Mouse (Mus musculus): ENCODE data around the gene Rasgrf1. TPM values are rescaled to one million over a fixed set of nuclear protein-coding genes. Genes with fewer than 3 reads are reported as not detected.

Gene Rasgrf1
- total RNA-seq, 2 experiments from 2014 or later: 0.15 TPM

GRCm38 (mm10) chr9:89907941-89908340 lies 1.8 kb upstream of the Rasgrf1 start:
- no peak for DNase-seq

GRCm38 (mm10) chr9:89908601-89909000 lies 1.1 kb upstream of the Rasgrf1 start:
- peak; percentile 35 for DNase-seq

- DNase-seq: no peak
Observed at GRCm38 (mm10) chr9:89910011-89910400, 298 bp downstream of the Rasgrf1 start.

- DNase-seq: no peak
Observed at GRCm38 (mm10) chr9:89910741-89911444, 1.2 kb downstream of the Rasgrf1 start.

- no peak for DNase-seq
Observed at GRCm38 (mm10) chr9:89911891-89912549, 2.3 kb downstream of the Rasgrf1 start.

GRCm38 (mm10) chr9:89913135-89913534 lies 3.4 kb downstream of the Rasgrf1 start:
- no peak for DNase-seq

GRCm38 (mm10) chr9:89916471-89916870 lies 6.8 kb downstream of the Rasgrf1 start:
- no peak for DNase-seq

GRCm38 (mm10) chr9:89917431-89917830 lies 7.7 kb downstream of the Rasgrf1 start:
- DNase-seq: no peak

- DNase-seq: no peak
Observed at GRCm38 (mm10) chr9:89918832-89919231, 9.1 kb downstream of the Rasgrf1 start.

- DNase-seq: no peak
Observed at GRCm38 (mm10) chr9:89921121-89921520, 11.4 kb downstream of the Rasgrf1 start.

- DNase-seq: no peak
Observed at GRCm38 (mm10) chr9:89922666-89923065, 13.0 kb downstream of the Rasgrf1 start.

- DNase-seq: no peak
Observed at GRCm38 (mm10) chr9:89924836-89925235, 15.1 kb downstream of the Rasgrf1 start.

- DNase-seq: no peak
Observed at GRCm38 (mm10) chr9:89928497-89928896, 18.8 kb downstream of the Rasgrf1 start.

GRCm38 (mm10) chr9:89940428-89940827 lies 30.7 kb downstream of the Rasgrf1 start:
- DNase-seq: peak in 1 of 2 experiments; percentile 34

- DNase-seq: no peak
Observed at GRCm38 (mm10) chr9:89946830-89947229, 37.1 kb downstream of the Rasgrf1 start.

- DNase-seq: no peak
Observed at GRCm38 (mm10) chr9:89948602-89949001, 38.9 kb downstream of the Rasgrf1 start.

GRCm38 (mm10) chr9:89953596-89954215 lies 44.0 kb downstream of the Rasgrf1 start:
- DNase-seq: no peak

- no peak for DNase-seq
Observed at GRCm38 (mm10) chr9:89954860-89955479, 45.3 kb downstream of the Rasgrf1 start.

GRCm38 (mm10) chr9:89958959-89959358 lies 49.3 kb downstream of the Rasgrf1 start:
- no peak for DNase-seq

GRCm38 (mm10) chr9:89964091-89964490 lies 54.4 kb downstream of the Rasgrf1 start:
- no peak for DNase-seq

- no peak for DNase-seq
Observed at GRCm38 (mm10) chr9:89967716-89968115, 58.0 kb downstream of the Rasgrf1 start.

GRCm38 (mm10) chr9:89968836-89969450 lies 59.2 kb downstream of the Rasgrf1 start:
- no peak for DNase-seq
